Mouse (Mus musculus) yolk sac, embryonic 10.5 days (tissue): ENCODE data around the gene Kbtbd8.

Experiments used
- DNase-seq: peaks from one replicate; pipeline ENCODE4 v3.0.0-alpha.2; 2017; ENCODE audit warnings: low spot score

Kbtbd8 gene

GRCm38 (mm10) chr6:95174311-95175143 is 57.5 kb downstream of the Kbtbd8 start:
- DNase-seq = no peak
